Mouse (Mus musculus): ENCODE results near the gene Dct.

Dct gene

DNA sequence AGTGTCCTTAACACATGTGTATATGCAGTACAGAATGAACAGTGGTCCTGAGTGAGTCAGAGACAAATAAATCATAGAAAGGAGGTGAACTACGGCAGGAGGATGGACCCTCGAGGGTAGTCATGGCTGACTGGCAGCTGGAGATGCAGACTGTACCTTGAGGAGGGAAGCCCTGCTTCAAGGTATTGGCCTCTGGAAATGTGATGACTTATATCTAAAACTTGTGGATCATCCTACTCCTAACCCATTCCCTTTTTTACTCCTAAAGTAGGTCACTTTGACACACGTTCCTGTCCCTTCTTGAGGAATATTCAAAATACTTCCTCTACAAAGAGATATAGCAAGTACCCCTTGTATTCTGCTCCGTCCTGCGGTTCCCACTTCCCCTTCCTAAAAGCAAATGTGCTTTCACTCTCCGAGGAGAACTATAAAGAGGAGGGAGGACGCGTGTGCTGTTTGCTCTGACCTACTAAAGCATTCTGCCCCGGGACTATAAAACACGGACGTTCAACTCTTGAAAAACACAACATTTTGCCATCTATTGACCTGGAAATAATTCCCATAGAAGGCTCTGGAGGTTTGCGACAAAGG is 2.3 kb downstream of the Dct start:
- intact Hi-C loops (cut with DNase I) = no loop called here

DNA sequence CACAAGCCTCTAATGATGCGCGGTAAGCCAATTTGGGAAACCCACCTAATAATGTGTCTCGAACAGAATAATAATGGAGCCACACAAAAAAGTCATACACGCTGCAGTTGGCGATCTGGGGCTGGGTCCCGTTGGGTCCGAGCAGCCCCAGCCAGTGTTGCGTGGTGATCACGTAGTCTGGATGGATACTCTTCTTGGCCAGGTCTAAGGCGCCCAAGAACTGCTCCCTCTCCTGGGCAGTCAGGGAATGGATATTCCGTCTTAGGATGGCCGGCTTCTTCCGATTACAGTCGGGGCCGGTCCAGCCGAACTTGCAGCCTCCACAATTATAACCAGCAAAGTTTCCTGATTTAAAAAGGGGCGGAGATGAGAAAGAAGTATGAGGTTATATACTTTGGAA is 9.1 kb downstream of the Dct start:
- intact Hi-C loops (cut with DNase I) = no loop called here

DNA sequence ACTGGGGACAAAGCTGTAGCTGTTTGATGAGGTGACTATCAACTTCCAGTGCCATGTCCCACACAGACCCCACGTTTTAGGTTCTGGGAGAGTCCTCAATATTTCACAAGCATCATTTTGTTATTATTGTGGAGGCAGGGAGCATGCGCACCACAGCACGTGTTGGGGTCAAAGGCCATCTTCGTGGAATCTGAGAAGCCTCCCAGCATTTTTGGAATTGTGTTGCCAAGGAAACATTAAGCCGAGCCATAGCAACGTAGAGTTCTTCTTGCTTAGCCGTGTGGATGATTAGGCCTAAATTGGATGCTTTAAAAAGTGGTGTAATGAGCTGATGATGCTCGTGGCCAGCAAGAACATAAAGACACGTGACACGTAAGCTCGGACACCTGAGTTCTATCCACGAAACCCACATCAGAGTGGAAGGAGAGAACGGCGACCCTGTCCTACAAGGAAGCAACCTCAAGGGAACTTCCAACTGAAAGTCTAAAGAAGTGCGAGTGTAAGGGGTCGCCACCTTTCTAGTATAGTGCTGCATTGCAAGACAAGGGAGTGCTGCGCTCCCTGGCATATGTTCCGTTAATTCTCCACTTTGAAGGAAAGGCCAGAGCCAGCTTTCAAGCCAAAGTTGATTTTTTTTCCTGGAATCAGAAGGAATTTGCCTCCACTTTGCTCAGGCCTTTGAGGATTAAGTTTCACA is 9.8 kb downstream of the Dct start:
- intact Hi-C loops (cut with DNase I) = no loop called here

DNA sequence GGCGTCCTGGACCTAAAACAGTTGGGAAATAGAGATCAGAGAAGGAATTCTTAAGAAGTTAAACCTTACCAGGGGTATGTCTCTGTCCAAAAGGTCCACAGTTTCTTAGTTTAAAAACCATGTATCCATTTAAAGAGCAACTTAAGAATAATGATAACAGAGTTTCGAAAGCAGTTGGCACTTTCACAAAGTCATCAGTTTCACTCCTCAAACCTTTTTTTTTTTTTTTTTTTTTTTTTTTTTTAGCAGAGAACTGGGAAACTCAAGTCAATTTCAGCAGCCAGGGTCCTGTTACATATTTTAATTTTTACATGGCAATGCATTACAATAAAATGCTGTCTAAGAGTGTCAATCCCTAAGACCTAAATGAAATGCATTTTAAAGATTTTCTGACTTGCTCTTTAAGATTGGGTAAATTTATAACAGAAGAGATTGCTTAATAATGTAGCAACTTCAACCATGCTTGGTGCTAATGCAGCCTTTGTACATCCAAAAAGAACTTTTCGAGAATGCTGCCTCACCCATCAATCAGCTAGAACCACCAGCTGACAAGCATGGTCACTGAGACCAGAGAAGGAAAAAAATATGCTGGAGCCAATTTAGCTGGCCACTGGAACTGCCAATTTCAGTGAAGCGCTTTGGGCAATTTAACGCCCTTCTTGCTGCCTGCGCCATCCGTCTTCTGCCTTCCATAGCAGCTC is 11.3 kb downstream of the Dct start:
- intact Hi-C loops (cut with DNase I) = no loop called here

DNA sequence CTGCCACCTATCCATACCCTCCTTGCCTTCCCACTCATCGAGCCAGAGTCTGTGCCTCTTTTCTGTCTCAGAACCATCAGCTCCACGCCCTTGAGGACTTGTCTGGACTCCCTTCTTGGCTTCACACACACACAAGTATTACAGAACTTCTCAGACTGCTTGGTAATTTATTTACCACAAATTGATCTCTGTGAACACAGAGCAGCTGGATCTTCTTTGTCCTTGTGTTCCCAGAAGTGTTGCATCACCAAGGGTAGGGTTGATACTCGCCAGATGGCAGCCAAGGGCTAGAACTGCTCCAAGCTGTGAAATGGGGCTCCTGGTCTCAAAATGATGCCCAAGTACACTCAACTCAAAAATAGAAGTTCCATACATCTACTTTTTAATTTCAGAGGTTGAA is 13.0 kb downstream of the Dct start:
- intact Hi-C loops (cut with DNase I) = no loop called here

DNA sequence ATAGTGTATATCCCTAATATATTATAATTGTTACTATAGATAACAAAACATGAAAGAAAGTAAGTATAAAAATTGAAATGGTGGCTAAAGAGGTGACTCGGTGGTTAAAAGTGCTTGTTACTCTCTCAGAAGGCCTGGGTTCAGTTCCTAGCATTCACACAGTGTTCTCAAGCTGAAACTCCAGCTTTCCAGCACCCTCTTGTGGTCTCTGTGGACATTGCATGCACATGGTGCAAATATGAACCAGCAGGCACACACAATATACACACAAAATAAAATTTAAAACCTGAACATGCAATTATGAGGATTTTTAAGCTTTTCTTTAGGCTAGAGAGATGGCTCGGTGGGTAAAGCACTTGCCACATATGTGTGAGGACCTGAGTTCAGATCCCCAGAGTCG is 24.5 kb downstream of the Dct start:
- intact Hi-C loops (cut with DNase I) = no loop called here

DNA sequence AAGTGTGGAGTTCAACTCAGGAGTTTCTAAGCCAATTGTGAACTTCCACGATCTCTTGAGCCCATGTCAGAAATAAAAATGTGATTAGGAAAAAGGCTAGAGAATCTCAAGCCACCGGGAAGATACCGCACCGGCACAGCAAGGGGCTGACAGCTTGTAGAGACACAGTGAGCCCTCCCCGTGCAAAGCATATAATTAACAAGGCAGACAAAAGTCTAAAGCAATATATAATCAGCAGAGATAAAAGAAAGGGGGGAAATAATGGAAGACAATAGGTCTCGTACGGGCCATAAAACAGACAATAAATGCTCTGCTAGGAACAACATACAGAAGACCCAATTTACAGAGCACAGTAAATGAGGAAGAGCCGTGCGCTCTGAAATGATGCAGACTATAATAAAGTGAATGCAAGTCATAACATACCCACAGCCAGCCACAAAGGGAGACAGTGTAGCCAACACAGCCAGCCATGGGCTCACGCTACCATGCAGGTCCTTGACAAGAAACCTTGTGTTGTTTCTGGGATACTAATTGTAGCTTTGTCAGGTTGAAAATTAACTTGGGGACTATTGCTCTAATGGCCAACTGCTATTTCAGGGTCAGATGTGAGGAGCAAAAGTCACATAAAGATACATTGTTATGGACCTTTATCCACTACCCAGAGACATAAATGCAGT is 30.0 kb downstream of the Dct start:
- intact Hi-C loops (cut with DNase I) = no loop called here

DNA sequence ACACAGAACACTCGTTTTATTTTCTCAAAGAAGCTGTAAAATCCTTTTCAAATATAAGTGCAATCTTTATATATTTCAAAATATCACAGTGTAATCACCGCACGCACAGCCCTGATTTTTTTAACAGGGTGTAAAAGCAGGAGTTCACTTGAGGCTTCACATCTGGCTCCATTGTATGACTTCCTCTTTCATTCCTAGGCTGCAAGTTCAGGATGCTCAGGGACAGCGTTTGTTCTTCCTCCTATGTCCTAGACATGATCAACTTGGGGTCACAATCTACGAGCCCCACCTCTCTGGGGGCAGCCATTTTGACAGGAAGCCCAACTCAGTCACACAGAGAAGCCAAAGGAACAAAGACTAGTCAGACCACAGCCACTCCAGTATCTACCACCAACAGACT is 32.7 kb downstream of the Dct start:
- intact Hi-C loops (cut with DNase I) = no loop called here

DNA sequence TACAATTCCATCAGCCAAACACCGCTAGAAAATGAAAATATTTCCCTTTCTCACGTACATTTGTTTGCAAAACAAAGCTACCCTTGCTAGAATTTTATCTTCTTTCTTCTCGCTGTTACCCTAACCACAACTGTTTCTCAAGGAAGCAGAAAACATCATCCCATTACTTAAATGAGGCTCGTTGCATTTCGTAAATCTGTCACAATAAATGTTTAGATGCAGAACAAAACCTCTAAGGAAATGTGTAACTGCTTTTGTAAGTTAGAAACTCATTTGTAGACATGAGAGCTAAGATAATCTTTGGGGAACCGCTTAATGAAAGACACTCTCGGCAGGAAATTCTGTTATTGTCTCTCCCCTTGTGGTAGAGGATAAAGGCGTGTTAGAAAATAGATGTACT is 38.8 kb downstream of the Dct start:
- intact Hi-C loops (cut with DNase I) = no loop called here

DNA sequence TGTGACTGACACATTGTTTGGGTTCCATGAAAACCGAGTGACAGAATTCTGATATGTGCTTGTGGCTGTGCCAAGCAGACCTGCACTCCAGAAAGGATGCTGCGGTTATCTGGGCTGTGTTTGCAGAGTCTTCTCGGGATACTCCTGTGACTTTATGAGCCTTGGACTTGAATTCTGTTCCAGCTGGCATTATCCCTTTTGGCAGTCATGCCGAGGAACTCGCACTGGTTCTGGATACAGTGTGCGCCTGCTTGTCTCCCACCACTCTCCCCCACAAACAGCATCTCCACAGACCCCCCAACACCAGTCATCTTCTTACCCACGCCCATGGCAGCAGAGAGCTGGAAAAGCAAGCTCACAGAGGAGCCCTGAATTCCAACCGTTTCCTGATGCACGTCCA is 42.5 kb downstream of the Dct start:
- intact Hi-C loops (cut with DNase I) = loop anchor here (10.0 kb wide), 1 partner anchor 145 kb away; no protein-coding TSS in a partner anchor

GRCm38 (mm10) chr14:118005697-118006096 is 46.3 kb downstream of the Dct start:
- intact Hi-C loops (cut with DNase I) = loop anchor here (10.0 kb wide), 1 partner anchor 149 kb away; no protein-coding TSS in a partner anchor

- intact Hi-C loops (cut with DNase I) = loop anchor here (10.0 kb wide), 1 partner anchor 150 kb away; no protein-coding TSS in a partner anchor
Measured at GRCm38 (mm10) chr14:118004434-118004833, 47.6 kb downstream of the Dct start.

- intact Hi-C loops (cut with DNase I) = no loop called here
Measured at GRCm38 (mm10) chr14:117993845-117994244, 58.2 kb downstream of the Dct start.

DNA sequence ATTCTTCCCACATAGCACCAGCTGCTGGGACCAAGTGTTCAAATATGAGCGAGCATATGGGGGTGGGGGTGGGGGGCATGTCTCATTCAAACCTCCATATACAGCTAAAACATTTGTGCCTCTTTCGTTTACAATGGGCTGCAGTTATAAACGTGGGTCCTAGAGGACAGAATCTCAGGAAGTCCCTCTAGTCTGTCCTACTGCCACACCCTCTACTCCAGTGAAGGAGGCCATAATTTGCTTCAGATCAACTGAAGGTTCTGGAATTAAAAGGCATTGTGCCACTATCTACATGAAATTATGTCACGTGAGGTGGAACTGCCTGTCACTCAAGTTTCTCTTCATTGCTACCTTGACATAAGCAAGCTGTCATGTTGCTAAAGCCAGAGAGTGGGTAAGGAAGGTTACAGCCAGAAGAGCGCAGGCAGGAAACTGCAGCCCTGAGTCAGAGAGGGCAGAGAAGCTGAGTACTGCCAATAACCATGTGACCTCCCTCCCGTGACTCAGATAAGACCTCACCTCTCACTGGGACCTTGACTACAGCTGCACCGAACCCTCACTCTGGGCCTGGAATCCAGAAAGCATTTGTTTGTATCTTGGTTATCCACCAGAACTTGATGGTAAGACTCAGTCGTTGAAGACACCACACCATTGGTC is 59.3 kb downstream of the Dct start:
- intact Hi-C loops (cut with DNase I) = no loop called here

GRCm38 (mm10) chr14:117990203-117990602 is 61.8 kb downstream of the Dct start:
- intact Hi-C loops (cut with DNase I) = no loop called here

DNA sequence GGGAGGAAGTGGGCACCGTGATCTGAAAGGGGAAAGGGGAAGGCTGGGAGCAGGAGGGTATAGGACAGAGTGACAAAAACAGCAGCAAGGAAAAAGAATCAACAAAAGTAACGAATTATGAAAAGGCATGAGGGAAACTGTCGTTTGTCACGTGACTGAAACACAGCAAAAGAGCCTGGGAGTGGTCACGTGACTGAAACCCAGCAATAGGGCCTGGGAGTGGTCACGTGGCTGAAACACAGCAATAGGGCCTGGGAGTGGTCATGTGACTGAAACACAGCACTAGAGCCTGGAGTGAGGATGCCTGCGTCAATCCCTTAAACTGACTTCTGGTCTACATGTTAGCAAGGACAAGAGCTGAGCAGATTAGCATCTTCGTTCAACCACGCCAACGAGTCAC is 63.6 kb downstream of the Dct start:
- intact Hi-C loops (cut with DNase I) = no loop called here

DNA sequence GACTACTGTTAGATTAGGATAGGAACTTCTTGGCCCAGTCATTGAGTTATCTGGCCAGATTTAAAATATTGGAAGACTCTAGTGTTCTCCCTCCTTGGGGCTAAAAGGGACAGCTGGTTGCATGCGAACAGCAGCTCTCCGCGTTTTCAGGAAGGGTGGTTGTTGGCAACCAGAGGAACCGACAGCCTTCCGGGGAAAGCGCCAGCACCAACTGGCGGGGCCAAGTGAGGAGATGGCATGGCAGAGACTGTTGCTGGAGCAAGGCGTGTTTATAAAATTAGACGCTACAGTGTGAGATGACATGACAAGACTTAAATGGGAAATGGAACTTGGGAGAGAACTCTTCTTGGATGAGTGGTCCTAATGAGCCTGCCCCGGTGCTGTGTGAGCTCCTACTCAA is 70.5 kb downstream of the Dct start:
- intact Hi-C loops (cut with DNase I) = no loop called here

DNA sequence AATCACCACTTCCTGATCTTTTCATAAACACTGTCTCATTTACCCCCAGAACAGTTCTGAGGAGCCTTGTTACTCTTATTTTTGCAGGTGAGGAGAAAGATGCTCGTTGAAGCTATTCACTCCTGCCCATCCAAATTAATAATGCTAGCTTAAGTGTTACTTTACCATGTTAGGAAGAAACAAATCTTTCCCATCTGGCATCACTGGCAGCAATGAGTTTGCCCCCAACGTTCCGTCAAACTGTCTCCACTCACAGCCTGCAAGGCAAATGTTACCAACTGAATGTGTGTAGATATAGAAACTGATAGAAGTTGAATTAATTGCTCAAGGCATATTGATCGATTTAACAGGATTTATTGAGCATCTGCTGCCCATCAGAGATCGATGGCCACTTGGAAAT is 79.5 kb downstream of the Dct start:
- intact Hi-C loops (cut with DNase I) = no loop called here

All from adrenal gland (tissue).